Mouse (Mus musculus): ENCODE measurements around the gene Gm37240.

Gene Gm37240

DNA sequence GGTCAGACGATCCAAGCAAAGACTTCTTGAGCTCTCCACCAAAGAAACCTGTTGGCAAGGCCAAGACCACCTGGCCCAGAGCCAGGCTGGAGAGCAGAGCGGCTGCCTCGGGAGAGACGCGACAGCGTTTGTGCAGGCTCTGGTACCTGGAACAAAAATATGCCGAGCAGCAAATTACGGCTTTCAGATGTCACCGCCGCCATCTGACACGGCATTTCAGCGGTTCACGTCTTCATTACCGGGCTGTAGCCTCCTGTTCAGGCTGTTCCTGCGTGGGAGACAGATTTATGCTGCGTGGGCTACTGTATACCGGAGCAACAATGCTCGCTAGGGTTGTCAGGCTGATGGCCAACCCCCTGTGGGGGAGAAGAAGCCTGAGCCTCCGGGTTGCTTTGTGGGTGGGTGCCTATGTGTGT, 700.6 kb downstream of the Gm37240 start:
- no peak for DNase-seq (ENCODE audit: low spot score in 2 of 2)

DNA sequence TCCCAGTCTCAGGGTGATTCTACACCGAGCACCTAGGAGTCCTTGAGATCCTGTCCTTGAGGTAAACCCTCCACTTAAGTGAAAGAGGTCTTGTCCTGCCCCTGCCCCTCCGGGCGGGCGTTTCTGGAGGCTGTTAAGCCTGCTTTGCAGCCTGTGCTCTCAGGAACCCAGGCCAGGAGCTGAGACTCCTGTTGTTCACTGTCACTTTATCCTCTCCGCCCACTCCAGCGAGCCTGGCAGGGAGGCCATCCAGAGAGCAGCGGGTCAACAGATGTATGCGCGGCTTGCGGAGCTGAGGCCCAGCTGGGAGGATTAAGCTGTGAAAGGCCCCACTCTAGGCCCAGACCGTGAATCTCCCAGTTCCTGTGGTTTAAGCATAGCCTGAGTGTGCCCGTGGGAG, 701.5 kb downstream of the Gm37240 start:
- no peak for DNase-seq (ENCODE audit: low spot score in 2 of 2)

DNA sequence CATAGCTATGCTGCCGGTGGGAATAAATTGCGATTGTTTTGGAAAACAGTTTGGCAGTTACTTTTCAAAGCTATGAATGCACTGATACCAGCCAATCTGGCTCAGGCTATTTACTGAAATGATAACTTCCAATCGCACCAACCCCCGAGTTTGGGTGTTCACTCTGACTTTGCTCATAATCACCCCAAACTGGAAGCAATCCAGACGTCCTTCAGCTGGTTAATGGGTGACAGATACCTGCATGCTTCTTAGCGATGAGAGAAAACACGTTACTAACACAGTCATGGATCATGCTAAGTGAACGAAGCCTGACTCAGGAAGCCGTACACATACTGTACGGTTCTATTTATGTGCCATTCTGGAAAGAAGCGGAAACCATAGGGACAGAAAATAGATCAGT, 702.4 kb downstream of the Gm37240 start:
- no peak for DNase-seq (ENCODE audit: low spot score in 2 of 2)

GRCm38 (mm10) chr3:85184151-85184550, 703.2 kb downstream of the Gm37240 start:
- no peak for DNase-seq (ENCODE audit: low spot score in 2 of 2)

DNA sequence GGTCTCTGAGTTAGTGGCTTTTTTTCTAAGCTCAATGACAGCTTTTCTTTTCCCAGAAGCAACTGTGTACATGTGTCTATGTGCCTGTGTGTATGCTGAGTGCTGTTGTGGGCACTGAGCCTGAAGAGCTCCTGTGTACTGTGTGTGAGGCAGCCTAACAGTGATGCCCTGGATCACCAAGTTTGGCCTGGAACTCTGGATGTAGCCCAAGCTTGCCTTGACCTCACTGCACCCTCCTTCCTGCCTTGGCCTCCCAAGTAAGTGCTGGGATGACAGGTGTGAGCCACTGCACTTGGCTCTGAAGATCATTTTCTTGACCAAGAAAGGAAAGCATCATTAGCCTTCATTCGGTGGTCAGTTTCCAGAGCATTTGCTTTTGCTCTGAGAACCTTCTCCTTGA, 710.6 kb downstream of the Gm37240 start:
- DNase-seq (ENCODE audit: low spot score in 2 of 2) = no peak

DNA sequence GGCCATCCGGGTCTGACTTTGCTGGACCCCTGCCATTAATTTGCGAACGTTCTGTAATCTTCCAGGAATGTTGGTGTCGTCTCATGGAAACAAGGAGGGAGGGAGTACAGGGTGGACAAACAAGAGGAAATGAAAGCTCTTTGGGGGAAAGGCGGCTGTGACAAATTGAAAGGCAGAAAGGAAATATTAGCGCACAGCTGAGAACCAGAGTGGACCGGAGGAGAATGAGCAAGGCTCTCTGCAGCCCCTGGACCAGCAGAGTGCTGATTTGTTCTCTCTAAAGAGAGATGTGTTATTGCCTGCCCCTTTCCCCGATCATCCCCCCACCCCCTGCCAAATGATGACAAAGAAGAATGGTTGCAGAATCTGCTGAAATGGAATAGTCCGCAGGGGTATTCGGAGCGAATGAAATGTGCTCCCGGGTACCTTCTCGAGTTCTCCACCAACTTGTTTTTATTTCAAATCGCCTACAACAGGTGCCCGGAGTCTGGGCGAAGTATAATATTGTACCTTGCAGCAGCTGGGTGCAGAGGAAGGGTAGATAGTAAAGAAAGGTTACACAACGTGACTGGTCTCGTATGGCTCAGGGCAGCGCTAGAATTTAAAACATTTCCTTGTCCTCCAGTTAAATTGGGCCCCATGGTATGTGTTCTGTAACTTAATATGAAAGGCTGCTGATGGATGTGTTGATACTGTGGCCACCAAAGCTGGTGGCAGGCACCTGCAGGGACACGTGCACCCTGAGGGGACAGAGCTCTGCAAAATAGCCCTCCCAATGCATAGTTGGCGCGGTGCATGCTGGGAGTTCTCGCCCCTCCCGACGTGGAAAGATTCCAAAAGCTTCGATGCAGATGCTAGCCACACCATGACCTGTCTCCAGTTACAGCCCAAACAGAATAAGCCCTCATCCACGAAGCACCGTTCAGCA, 712.5 kb downstream of the Gm37240 start:
- DNase-seq (ENCODE audit: low spot score in 2 of 2) = no peak

DNA sequence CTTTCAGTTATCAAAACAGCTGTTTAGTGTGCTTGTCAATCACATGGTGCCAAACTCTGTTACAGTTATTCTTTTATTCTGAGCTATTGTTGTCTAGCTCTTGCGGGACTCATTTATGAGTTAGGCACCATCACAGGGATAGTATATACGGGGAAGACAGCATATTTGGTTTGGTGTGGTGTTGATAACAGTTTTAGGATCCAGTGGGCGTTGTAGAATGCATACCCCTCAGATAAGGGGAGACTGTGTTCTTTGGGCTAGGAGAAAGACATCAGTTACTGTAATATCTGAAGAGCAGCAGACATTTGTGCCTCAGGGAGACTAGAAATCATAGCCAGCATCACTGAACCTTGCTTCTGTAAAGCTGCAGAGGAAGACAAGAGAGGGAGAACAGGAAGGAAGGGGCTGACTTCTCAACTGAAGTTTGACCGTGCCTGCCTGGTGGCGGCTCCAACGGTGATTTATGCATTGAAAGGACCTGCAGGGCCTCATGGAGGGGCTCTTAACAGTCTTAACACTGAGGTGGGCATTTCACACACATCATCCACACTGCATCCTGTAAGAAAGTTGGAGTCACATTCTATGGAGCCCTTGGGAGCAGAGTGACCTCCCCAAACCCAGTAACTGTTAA, 713.8 kb downstream of the Gm37240 start:
- DNase-seq (ENCODE audit: low spot score in 2 of 2) = no peak

DNA sequence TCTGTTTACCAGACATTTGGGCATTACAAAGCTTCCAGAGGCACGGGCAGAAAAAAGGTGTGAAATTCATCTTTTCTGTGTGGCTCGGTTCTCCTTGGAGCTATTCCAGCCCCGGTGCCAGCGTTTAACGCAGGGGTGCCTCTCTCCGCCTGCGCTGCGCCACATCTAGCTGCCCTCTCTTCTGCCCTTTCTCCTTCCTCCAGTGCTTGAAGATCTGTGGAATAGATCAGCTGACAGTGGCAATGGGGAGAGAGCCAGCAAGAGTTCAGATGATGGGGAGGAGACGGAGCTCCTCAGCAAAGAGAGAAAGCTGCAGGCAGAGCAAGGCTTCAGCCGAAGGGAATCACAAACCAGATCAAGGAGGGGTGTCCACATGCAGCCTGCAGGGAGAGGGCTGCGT, 714.8 kb downstream of the Gm37240 start:
- no peak for DNase-seq (ENCODE audit: low spot score in 2 of 2)

- no peak for DNase-seq (ENCODE audit: low spot score in 2 of 2)
Measured at GRCm38 (mm10) chr3:85172096-85172495, 715.2 kb downstream of the Gm37240 start.

- no peak for DNase-seq (ENCODE audit: low spot score in 2 of 2)
Measured at GRCm38 (mm10) chr3:85168816-85169215, 718.5 kb downstream of the Gm37240 start.

- no peak for DNase-seq (ENCODE audit: low spot score in 2 of 2)
Measured at GRCm38 (mm10) chr3:85164931-85165330, 722.4 kb downstream of the Gm37240 start.

GRCm38 (mm10) chr3:85163396-85163795, 723.9 kb downstream of the Gm37240 start:
- DNase-seq (ENCODE audit: low spot score in 2 of 2) = no peak

DNA sequence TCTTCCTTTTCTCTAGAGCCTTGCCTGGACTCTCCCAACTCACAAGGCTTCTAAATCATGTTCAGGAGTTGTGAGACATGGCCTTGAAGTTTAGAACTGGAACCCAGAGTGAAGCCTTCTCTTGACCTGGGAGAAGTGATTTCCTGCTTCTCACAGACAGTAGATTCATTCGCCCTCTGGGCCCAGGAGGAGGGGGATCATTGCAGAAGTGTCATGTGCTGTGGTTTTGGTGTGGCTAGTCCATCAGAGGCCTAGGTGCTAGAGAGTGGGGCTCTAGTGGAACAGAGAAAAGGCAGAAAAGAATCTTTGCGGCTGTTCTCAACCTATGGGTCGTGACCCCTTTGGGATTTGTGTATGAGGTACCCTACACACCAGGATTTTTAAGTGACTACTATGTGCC, 724.9 kb downstream of the Gm37240 start:
- no peak for DNase-seq (ENCODE audit: low spot score in 2 of 2)

GRCm38 (mm10) chr3:85160816-85161215, 726.5 kb downstream of the Gm37240 start:
- DNase-seq (ENCODE audit: low spot score in 2 of 2) = no peak

DNA sequence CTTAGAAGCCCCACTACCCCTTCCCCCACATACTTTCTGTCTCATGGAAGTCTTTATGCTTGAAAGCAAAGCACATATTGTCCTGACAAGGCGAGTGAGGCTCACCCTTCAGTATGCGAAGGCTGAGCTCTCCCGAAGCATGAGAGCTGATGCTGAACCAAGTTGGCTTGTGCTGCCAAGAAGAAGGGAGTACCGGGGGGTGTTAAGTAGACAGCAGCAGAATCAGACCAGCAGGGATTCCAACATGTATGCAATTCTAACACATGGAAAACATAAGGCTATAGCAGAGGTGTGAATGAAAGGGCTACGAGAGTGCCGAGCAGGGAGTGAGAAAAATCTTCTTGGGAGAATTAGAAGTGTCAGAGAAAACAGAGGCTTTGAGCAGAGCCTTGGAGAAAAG, 727.7 kb downstream of the Gm37240 start:
- DNase-seq (ENCODE audit: low spot score in 2 of 2) = no peak

DNA sequence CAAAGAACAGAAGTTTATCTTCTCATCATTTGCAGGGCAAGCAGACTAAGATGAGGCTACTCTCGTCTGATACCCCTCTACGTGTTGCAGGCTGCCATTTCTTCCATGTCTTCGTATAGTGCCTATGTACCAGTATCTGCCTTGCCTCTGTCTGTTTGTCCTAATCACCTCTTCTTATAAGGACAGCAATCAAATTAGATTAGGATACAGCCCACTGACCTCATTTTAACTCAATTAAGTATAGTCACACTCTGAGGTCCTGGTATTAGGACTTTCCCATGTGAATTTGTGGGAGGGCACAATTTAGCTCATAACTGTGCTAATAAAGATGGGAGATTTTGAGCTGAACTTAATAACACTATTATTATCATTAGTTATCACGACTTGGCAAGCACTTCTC, 738.5 kb downstream of the Gm37240 start:
- no peak for DNase-seq (ENCODE audit: low spot score in 2 of 2)

DNA sequence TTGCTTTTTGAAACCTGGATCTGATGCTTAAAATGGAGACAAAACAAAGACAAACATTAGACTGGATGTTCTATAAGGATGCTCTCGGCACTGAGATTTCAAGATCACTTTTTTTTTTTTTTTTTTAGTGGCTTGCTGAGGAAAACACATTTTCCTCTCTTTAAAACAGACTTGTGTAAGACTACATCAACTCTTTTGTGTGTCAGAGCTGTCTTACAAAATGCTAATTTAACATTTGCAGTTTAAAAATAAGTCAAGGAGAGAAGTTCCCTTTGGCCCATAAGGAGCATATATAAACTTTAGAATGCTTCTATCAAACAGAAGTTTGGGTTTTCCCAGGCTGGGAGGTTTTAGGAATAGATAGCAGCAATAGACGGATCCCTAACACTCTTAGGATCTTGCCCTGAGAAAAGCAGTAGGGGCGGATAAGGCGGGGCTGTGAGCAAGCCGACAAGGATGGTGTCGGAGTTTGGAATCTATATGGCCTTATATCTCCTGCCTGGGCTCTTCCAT, 739.2 kb downstream of the Gm37240 start:
- no peak for DNase-seq (ENCODE audit: low spot score in 2 of 2)

- no peak for DNase-seq (ENCODE audit: low spot score in 2 of 2)
Measured at GRCm38 (mm10) chr3:85145568-85145967, 741.8 kb downstream of the Gm37240 start.

DNA sequence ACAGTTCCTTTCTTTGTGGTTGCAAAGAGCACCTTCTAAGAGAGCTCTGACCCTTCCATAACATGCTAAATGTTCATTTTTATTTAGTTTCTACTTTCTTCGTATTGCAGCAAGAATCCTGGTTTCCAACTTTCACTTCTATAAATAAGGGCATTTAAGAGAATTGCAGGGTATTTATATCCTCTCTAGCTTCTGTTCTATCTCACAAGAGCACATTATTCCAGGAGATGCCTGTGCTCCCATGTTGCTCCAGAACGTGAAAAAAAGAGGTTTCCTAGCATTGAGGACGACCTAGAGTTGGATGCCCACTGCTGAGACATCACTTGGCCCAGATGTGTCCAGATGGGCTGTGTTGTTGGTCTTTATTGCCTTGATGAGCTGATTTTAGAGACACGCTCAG, 742.2 kb downstream of the Gm37240 start:
- DNase-seq (ENCODE audit: low spot score in 2 of 2) = no peak

GRCm38 (mm10) chr3:85144425-85144824, 742.9 kb downstream of the Gm37240 start:
- DNase-seq (ENCODE audit: low spot score in 2 of 2) = no peak

- no peak for DNase-seq (ENCODE audit: low spot score in 2 of 2)
Measured at GRCm38 (mm10) chr3:85140488-85140887, 746.8 kb downstream of the Gm37240 start.

DNA sequence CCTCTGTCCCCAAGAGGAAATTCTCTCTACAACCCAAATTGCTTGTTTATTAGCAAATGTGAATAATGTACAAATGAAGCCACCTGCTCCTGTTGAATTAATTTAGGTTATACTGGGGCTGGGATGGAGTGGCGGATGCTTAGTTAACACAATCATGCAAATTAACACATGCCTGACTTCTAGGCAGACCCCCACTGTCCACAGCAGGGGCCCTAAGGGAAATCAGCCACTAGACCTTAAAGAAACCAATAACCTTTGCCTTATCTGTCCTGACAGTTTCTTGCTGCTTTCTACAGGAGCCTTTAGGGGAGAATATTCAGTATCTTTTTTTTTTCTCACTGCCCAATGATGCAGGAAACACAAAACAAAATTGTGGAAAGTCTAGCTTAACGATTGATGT, 748.9 kb downstream of the Gm37240 start:
- DNase-seq (ENCODE audit: low spot score in 2 of 2) = no peak

DNA sequence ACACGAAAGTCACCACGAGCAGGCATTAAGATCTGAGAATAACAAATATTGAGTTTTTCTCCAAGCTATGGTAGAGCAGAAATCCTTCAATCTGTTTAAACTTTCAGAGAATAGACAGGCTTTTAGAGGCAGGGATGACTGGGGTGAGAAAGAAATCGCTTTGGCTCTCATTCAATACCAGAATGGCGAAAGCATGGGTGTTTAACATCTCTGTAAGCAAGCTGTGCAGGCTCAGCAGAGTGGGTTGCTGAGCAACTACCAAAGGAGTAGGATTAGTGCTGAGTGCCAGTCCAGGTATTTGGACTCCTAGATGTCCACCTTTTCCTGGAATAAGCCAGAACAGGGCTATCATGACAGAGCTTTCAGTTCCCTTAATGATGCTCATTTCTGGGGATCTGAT, 753.8 kb downstream of the Gm37240 start:
- no peak for DNase-seq (ENCODE audit: low spot score in 2 of 2)

Measured in spleen, postnatal 14 days (tissue).